Mouse (Mus musculus) midbrain, embryonic 14.5 days (tissue): Measurements from ENCODE around the gene Tram2. TPM values are rescaled to one million over a fixed set of nuclear protein-coding genes. Genes with fewer than 3 reads are reported as not detected.

ENCODE experiments used
- ATAC-seq: fragments of 200-750 bp; cut with Nextera tagmentation; 2 replicates; pipeline ENCODE4 v1.8.0; 2017; ENCODE audit warnings: moderate number of reproducible peaks, moderate library complexity; ENCODE audit not compliant: low FRiP score, low TSS enrichment
- DNase-seq: peaks from one replicate; pipeline ENCODE4 v3.0.0-alpha.2; 2015
- H3K27ac ChIP-seq: fragments of 300-500 bp; sonication (generic); replicated peaks from 2 replicates; pipeline ENCODE4 v1.5.1; 2014; ENCODE audit warnings: mild to moderate bottlenecking, low read depth, low read length, moderate library complexity
- H3K27me3 ChIP-seq: fragments of 300-500 bp; sonication (generic); 2 replicates; pipeline ENCODE4 v1.6.1; 2014; ENCODE audit warnings: low read length, control low read depth, mixed read lengths; ENCODE audit not compliant: control insufficient read depth, insufficient read depth
- H3K36me3 ChIP-seq: fragments of 300-500 bp; sonication (generic); 2 replicates; pipeline ENCODE4 v1.6.1; 2014; ENCODE audit warnings: low read length, control low read depth; ENCODE audit not compliant: control insufficient read depth, insufficient read depth
- H3K4me1 ChIP-seq: fragments of 300-500 bp; sonication (generic); 2 replicates; pipeline ENCODE4 v1.6.1; 2014; ENCODE audit warnings: mild to moderate bottlenecking, antibody characterized with exemption, low read length, control low read depth; ENCODE audit not compliant: control insufficient read depth, insufficient read depth
- H3K4me2 ChIP-seq: fragments of 300-500 bp; sonication (generic); 2 replicates; pipeline ENCODE4 v1.6.1; 2014; ENCODE audit warnings: mild to moderate bottlenecking, low read length, moderate library complexity
- H3K4me3 ChIP-seq: fragments of 300-500 bp; sonication (generic); replicated peaks from 2 replicates; pipeline ENCODE4 v1.5.1; 2014; ENCODE audit warnings: low read depth, low read length
- H3K9ac ChIP-seq: fragments of 300-500 bp; sonication (generic); replicated peaks from 2 replicates; pipeline ENCODE4 v1.6.1; 2014; ENCODE audit warnings: mild to moderate bottlenecking, low read length, moderate library complexity
- H3K9me3 ChIP-seq: fragments of 300-500 bp; sonication (generic); 2 replicates; pipeline ENCODE4 v1.6.1; 2016; ENCODE audit warnings: low read length, control low read depth, mixed read lengths; ENCODE audit not compliant: control insufficient read depth
- WGBS: fragments of 180-500 bp; shearing (Covaris S2); extraction: QIAGEN DNeasy Blood & Tissue Kit; methylation state at CpG from one replicate; pipeline ENCODE4 v1.1.7; 2014; 5-methylcytosine and 5-hydroxymethylcytosine counted together
- polyA plus RNA-seq: library from polyadenylated mRNA; unstranded; fragments of >200 nt; fragmentation: Nextera tagmentation; extraction: Ambion mirVana; gene quantifications from 2 replicates; pipeline ENCODE4 v1.2.1, GENCODE M21; 2014

The Tram2 gene
- polyA plus RNA-seq, 1 experiment from 2014 or later = 2.7 TPM

DNA sequence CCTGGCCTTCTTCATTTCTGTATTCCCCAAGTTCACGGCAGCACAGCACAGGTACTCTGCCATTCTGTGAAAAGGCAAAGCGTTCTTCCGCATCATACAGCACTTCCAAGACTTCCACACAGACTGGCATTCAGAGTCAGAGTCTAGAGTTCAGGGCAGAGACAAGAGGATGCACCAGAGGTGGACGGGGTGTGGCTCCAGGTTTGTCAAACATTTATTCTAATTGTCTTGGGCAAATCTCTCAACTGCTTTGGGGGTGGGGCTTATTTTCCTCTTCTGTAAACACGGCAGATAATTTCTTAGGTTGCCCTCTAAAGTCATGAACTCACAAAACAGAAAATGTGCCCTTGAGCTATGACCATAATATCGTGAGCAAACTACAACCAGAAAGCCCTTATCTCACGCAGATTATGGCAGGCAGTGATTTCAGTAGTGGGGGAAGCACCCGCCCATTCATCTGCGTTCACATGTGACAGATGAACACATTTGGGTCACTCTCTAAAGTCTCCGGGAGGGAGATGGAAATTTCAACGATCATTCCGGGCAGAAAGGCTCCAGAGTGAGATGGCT, 6.1 kb downstream of the Tram2 start:
- H3K4me1 ChIP-seq = peaks cover 12% of the 10 kb centered on the region
- H3K27ac ChIP-seq = no peak overlapping the region
- H3K27me3 ChIP-seq = no peaks in the 10 kb centered on the region
- H3K4me2 ChIP-seq = no peak overlapping the region
- 79% methylated on average over 12 of the region's 12 CpGs for WGBS
- no peaks in the 10 kb centered on the region for H3K9me3 ChIP-seq
- ATAC-seq (no peak), DNase-seq (no peak)
- H3K4me3 ChIP-seq = no peak overlapping the region
- H3K9ac ChIP-seq = no peak overlapping the region
- H3K36me3 ChIP-seq = no peaks in the 10 kb centered on the region

DNA sequence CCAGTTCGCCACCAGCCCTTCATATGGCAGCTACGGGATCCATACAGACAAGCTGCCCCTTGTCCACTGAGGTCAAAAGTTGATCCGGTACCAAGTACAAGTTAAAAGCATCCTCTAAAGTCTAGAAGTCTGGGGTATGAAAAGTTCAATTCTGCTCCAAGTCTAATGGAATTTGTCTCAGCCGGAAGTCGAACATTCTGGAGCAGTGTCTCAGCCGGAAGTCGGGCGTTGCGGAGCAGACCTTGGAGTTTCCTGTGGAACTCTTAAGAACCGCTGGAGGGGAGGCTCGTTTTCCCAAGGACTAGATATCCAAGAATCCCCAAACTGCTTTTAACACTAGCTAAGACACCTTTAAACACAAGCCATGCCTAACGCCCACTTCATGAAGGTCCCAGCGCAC, 8.4 kb downstream of the Tram2 start:
- Histone ChIP-seq H3K27ac (no peak overlapping the region), H3K4me3 (no peak overlapping the region), H3K4me2 (no peak overlapping the region), H3K27me3 (no peaks in the 10 kb centered on the region), H3K4me1 (peaks cover 7% of the 10 kb centered on the region; the same call in 1 of the 2 replicates), H3K36me3 (no peaks in the 10 kb centered on the region), H3K9ac (no peak overlapping the region), H3K9me3 (no peaks in the 10 kb centered on the region)
- 88% methylated on average over 13 of the region's 13 CpGs for WGBS
- DNase-seq (no peak), ATAC-seq (no peak)

DNA sequence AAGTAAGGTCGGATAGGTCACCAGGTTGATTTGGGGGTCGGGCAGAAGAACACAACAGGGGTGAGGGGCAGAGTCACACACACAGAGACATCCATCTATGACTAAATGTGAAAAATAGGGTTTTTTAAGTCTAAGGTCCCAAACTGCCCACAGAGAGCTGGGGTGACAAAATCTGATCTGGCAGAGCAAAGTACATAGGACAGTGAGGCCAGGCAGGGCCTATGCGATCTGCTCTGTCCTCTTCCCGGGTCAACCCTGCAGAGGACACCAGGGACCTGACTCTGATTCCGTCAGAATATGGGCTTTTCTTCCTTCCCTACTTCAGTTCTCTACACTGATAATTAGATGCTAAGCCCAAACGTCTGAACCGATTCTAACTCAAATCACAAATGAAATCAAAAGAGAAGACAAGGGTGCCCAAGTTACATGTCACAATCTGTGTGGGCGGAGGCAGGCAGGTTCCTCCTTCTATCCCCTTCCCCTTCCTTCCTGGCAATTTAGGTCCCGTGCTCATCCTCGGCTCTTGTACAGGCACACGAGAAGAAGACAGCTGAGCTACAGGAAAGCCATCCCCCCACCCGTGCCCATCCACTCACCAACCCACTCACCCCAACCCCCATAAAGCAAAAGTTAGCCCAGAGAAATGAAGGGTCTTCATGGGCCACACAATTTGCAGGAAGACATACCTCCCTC, 9.1 kb downstream of the Tram2 start:
- Histone ChIP-seq H3K4me3 (no peak overlapping the region), H3K9me3 (no peaks in the 10 kb centered on the region), H3K27me3 (no peaks in the 10 kb centered on the region), H3K27ac (no peak overlapping the region), H3K36me3 (no peaks in the 10 kb centered on the region), H3K4me1 (peaks cover 7% of the 10 kb centered on the region; the same call in 1 of the 2 replicates), H3K4me2 (no peak overlapping the region), H3K9ac (no peak overlapping the region)
- DNase-seq (no peak), ATAC-seq (no peak)
- WGBS = 78% methylated on average over 12 of the region's 12 CpGs

DNA sequence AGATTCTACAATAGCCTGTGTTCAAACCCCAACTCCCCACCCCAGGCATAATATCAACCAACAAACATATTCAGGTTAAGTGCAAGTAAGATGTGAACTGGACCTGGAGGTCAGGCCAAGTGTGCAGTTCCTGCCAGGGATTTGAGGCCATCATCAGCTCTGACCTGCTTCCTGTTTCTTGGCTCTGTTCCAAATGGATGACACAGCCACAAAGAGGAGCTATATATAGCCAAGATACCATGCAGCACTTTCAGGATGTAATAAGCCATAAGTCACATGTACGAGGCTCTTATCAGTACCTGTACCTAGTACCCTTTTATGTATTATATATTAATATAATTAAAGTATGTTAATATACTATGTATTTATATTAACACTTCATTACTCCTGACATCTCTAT, 10.5 kb downstream of the Tram2 start:
- no peak overlapping the region for H3K9ac ChIP-seq

DNA sequence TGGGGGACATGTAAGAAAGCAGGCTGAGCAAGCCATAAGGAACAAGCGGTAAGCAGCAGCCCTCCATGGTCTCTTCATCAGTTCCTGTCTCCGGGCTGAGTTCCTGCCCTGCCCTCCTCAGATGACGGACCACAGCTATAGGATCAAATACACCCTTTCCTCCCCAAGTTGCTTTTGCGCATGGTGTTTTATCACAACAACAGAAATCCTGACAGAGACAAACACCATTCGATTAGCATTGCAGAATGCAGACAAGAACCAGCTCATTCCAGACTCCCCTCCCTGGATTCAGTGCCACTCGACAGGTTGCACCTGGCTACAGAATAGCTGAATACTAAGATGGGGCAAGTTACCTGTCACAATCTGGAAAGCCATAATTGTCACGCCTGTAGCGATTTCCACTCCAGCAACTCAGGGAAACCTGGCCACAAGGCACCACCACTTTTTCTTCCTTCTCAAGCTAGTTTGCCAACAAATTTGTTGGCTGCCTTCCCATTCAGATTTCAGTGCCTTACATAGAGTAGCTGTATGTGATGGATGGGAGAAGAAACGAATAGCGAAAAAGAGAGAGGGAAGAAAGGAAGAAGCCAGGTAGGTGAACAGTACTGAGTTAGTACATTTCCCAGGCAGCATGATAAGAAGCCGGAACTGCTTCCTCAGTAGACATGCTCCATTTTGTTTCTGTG, 11.3 kb downstream of the Tram2 start:
- H3K27ac ChIP-seq = no peak overlapping the region
- H3K27me3 ChIP-seq = no peaks in the 10 kb centered on the region
- H3K4me3 ChIP-seq = no peak overlapping the region
- no peaks in the 10 kb centered on the region for H3K9me3 ChIP-seq
- H3K36me3 ChIP-seq = no peaks in the 10 kb centered on the region
- no peak for DNase-seq
- H3K9ac ChIP-seq = no peak overlapping the region
- no peak for ATAC-seq
- H3K4me2 ChIP-seq = no peak overlapping the region
- 96% methylated on average over 11 of the region's 11 CpGs for WGBS
- H3K4me1 ChIP-seq = no peaks in the 10 kb centered on the region

More for the DNA sequence above, 10.5 kb downstream of the Tram2 start:
- H3K27ac ChIP-seq = no peak overlapping the region
- 81% methylated on average over 1 of the region's 1 CpGs for WGBS
- no peak overlapping the region for H3K4me3 ChIP-seq
- H3K4me2 ChIP-seq = no peak overlapping the region
- ATAC-seq (no peak; the same call in 1 of the 2 replicates), DNase-seq (no peak)
- H3K27me3 ChIP-seq = no peaks in the 10 kb centered on the region
- no peaks in the 10 kb centered on the region for H3K4me1 ChIP-seq
- H3K9me3 ChIP-seq = no peaks in the 10 kb centered on the region
- no peaks in the 10 kb centered on the region for H3K36me3 ChIP-seq

DNA sequence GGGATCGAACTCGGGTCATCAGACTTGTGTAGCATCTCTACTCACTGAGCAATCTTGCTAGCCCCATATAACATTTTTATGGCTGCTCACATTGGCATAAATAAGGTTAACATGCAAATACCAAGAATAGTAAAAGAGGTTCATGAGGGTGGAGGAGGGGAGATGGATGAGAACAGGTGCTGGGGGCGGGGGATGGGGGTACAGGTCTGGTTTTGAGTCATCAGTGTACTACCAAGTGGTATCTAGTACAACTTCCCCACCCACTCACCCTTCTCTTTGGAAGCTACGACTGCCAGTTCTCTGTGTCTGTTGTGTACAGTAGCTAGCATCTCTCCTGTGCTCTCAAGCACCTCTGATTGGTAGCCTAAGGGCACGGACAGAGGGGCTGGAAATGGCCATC, 14.9 kb downstream of the Tram2 start:
- Histone ChIP-seq H3K27me3 (no peaks in the 10 kb centered on the region), H3K27ac (no peak overlapping the region), H3K9me3 (no peaks in the 10 kb centered on the region), H3K36me3 (no peaks in the 10 kb centered on the region), H3K9ac (no peak overlapping the region), H3K4me1 (no peaks in the 10 kb centered on the region), H3K4me2 (no peak overlapping the region), H3K4me3 (no peak overlapping the region)
- ATAC-seq = no peak
- DNase-seq = no peak
- WGBS = 98% methylated on average over 5 of the region's 5 CpGs

DNA sequence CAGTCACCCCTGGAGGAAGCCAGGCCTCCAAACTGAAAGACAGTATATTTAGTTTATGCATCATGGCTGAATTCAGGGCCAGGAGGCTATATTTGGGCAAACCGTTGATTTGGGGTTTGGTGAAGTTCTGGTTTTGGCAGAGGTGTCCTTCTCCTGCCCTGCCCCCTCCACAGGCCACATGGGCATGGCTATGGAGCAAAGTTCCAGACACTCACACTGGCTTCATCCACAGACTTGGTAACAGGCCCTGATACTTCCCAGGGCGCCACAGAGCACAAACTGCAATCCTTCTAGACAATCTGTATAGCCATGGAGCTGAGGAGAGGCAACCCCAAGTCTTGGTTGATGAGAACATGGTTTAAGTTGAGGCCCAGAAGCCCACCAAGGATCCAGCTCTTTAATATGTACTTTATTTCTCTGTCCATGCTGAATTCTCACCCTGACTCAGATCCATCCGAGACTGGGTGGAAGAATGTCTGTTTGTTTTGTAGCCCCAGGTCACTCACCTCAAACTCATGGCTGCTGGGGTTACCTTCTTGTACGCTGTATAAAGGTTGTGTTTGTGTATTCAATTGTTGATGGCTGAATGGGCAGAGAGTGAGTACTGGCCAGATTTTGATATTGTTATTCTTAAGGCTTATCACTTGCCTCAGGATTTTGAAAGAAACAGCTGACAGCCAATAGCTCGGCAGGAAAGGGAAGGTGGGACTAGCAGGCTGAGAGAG, 19.5 kb downstream of the Tram2 start:
- Histone ChIP-seq H3K4me3 (no peak overlapping the region), H3K36me3 (no peaks in the 10 kb centered on the region), H3K9me3 (no peaks in the 10 kb centered on the region), H3K4me2 (no peak overlapping the region), H3K4me1 (no peaks in the 10 kb centered on the region), H3K27me3 (no peaks in the 10 kb centered on the region), H3K27ac (no peak overlapping the region), H3K9ac (no peak overlapping the region)
- no peak for DNase-seq
- no peak for ATAC-seq
- WGBS = 86% methylated on average over 5 of the region's 5 CpGs

DNA sequence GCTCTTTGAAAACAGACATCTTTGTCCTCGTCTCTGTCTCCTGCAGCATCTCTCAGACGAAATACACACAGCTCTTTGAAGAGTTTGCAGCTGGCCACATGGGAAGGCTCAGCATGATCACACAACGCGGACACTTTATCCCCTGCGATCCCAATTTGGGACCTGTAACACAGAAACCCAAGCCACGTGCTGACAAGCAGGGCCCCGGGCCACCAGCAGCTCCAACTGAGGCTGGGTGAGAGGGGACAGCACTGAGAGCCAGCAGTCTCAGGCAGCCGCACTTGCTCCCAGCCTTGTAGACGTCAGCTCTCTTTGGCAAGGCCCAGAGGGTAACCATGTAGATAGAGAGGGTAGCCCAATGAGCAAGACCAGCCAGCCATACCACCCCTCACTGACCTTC, 26.0 kb downstream of the Tram2 start:
- Histone ChIP-seq H3K27me3 (no peaks in the 10 kb centered on the region), H3K27ac (no peak overlapping the region), H3K9me3 (no peaks in the 10 kb centered on the region), H3K36me3 (no peaks in the 10 kb centered on the region), H3K9ac (no peak overlapping the region), H3K4me1 (0 out of 2 replicates have a peak, but pooled peaks cover 10% of the 10 kb centered on the region), H3K4me2 (no peak overlapping the region), H3K4me3 (no peak overlapping the region)
- 55% methylated on average over 9 of the region's 9 CpGs for WGBS
- ATAC-seq = 0 out of 2 replicates have a peak, but pooled peaks have one; percentile 17
- DNase-seq = no peak
